Mouse (Mus musculus) retina, embryonic 14.5 days (tissue): Measurements from ENCODE around the gene Erich4.
"Not testable (repeated sequence)": the region's sequence is repeated elsewhere in the genome, so short reads cannot be mapped to it uniquely, and the experiment has no call there.

Source experiments
- DNase-seq: peaks from one replicate; pipeline ENCODE4 v3.0.0-alpha.2; 2015; ENCODE audit warnings: low spot score

The Erich4 gene

GRCm38 (mm10) chr7:25576793-25577437 is 38.8 kb downstream of the Erich4 start:
- not testable (repeated sequence) for DNase-seq

- not testable (repeated sequence) for DNase-seq
These were observed 39.4 kb downstream of the Erich4 start for GRCm38 (mm10) chr7:25576308-25576707.

GRCm38 (mm10) chr7:25575870-25576269 is 39.8 kb downstream of the Erich4 start:
- DNase-seq: no peak

GRCm38 (mm10) chr7:25575105-25575504 is 40.6 kb downstream of the Erich4 start:
- DNase-seq: no peak

GRCm38 (mm10) chr7:25573806-25574205 is 41.9 kb downstream of the Erich4 start:
- not testable (repeated sequence) for DNase-seq

- no peak for DNase-seq
These were observed 47.0 kb downstream of the Erich4 start for GRCm38 (mm10) chr7:25568721-25569120.
